Mouse (Mus musculus) heart, embryonic 11.5 days (tissue): ENCODE results near the gene Prps2. TPM values are rescaled to one million over a fixed set of nuclear protein-coding genes. Genes with fewer than 3 reads are reported as not detected.
"Not testable (repeated sequence)": the region's sequence is repeated elsewhere in the genome, so short reads cannot be mapped to it uniquely, and the experiment has no call there.

Experiments
- ATAC-seq: fragments of 200-750 bp; cut with Nextera tagmentation; replicated peaks from 2 replicates; pipeline ENCODE4 v1.8.0; 2017; ENCODE audit warnings: moderate library complexity; ENCODE audit not compliant: insufficient number of reproducible peaks, low FRiP score, low TSS enrichment
- H3K27ac ChIP-seq: fragments of 300-500 bp; sonication (generic); 2 replicates; pipeline ENCODE4 v1.5.1; 2014; ENCODE audit warnings: mild to moderate bottlenecking, low read depth, low read length
- H3K27me3 ChIP-seq: fragments of 300-500 bp; sonication (generic); 2 replicates; pipeline ENCODE4 v1.6.1; 2014; ENCODE audit warnings: mild to moderate bottlenecking, low read length, mixed read lengths; ENCODE audit not compliant: control insufficient read depth, insufficient read depth
- H3K36me3 ChIP-seq: fragments of 300-500 bp; sonication (generic); 2 replicates; pipeline ENCODE4 v1.6.1; 2014; ENCODE audit warnings: mild to moderate bottlenecking, low read length, moderate library complexity, mixed read lengths; ENCODE audit not compliant: control insufficient read depth, insufficient read depth
- H3K4me1 ChIP-seq: fragments of 300-500 bp; sonication (generic); 2 replicates; pipeline ENCODE4 v1.6.1; 2014; ENCODE audit warnings: low read length; ENCODE audit not compliant: control insufficient read depth, insufficient read depth
- H3K4me2 ChIP-seq: fragments of 300-500 bp; sonication (generic); 2 replicates; pipeline ENCODE4 v1.6.1; 2014; ENCODE audit warnings: mild to moderate bottlenecking, moderate library complexity
- H3K4me3 ChIP-seq: fragments of 300-500 bp; sonication (generic); 2 replicates; pipeline ENCODE4 v1.5.1; 2014; ENCODE audit warnings: low read depth, low read length
- H3K9ac ChIP-seq: fragments of 300-500 bp; sonication (generic); 2 replicates; pipeline ENCODE4 v1.6.1; 2014; ENCODE audit warnings: mild to moderate bottlenecking, low read depth, low read length, moderate library complexity
- H3K9me3 ChIP-seq: fragments of 300-500 bp; sonication (generic); replicated peaks from 2 replicates; pipeline ENCODE4 v1.6.1; 2016; ENCODE audit warnings: low read length; ENCODE audit not compliant: control insufficient read depth
- WGBS: fragments of 180-500 bp; shearing (Covaris S2); extraction: QIAGEN DNeasy Blood & Tissue Kit; methylation state at CpG from one replicate; pipeline ENCODE4 v1.1.7; 2014; ENCODE audit not compliant: insufficient replicate concordance; 5-methylcytosine and 5-hydroxymethylcytosine counted together
- polyA plus RNA-seq: library from polyadenylated mRNA; unstranded; fragments of >200 nt; fragmentation: Nextera tagmentation; extraction: Ambion mirVana; gene quantifications from 2 replicates; pipeline ENCODE4 v1.2.1, GENCODE M21; 2014

Prps2 gene
- polyA plus RNA-seq, 1 experiment from 2014 or later = 30.0 TPM

DNA sequence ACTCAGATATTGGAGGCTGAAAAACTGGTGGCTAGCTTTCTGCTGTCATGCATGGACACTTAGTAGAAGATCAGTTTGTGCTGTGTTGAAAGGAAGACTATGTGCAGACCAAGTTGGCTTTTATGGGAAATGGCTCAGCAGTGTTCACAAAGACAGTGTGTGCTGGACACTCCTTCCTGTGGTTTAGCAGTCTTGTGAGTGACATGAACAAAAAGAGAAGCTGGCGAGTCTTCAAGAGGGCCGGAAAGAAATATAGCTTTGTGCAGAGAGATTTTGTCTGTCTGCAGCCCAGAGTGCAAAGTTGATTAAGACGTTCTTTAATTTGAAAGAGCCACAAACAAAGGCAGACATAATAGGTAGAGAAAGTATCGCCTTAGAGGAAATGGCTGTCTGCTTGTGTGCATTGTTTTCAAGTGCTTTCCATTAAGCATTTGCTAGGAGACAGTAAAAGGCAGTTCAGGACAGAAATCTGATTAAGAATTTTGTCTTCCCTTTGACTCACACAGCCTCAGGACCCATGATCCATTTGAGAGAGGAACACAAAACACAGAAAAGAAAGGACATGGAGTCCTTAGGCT lies 63.6 kb downstream of the Prps2 start:
- WGBS = 63% methylated on average over 4 of the region's 4 CpGs
- H3K4me2 ChIP-seq = no peak overlapping the region
- H3K27ac ChIP-seq = no peak overlapping the region
- no peak overlapping the region for H3K4me3 ChIP-seq
- ATAC-seq = no peak
- H3K4me1 ChIP-seq = no peaks in the 10 kb centered on the region
- H3K27me3 ChIP-seq = no peaks in the 10 kb centered on the region
- no peaks in the 10 kb centered on the region for H3K9me3 ChIP-seq
- no peaks in the 10 kb centered on the region for H3K36me3 ChIP-seq
- H3K9ac ChIP-seq = no peak overlapping the region

GRCm38 (mm10) chrX:167315766-167316165 lies 66.8 kb downstream of the Prps2 start:
- Histone ChIP-seq H3K27me3 (no peaks in the 10 kb centered on the region; the same call in 1 of the 2 replicates), H3K9me3 (no peaks in the 10 kb centered on the region), H3K4me2 (no peak overlapping the region), H3K4me1 (no peaks in the 10 kb centered on the region), H3K36me3 (no peaks in the 10 kb centered on the region), H3K9ac (no peak overlapping the region), H3K4me3 (no peak overlapping the region), H3K27ac (no peak overlapping the region)
- no peak for ATAC-seq
- WGBS = 67% methylated on average over 5 of the region's 5 CpGs

GRCm38 (mm10) chrX:167315093-167315726 lies 67.3 kb downstream of the Prps2 start:
- no peaks in the 10 kb centered on the region for H3K4me1 ChIP-seq
- H3K9me3 ChIP-seq = no peaks in the 10 kb centered on the region
- no peak overlapping the region for H3K4me3 ChIP-seq
- WGBS = 74% methylated on average over 4 of the region's 4 CpGs
- ATAC-seq = no peak
- no peak overlapping the region for H3K4me2 ChIP-seq
- H3K36me3 ChIP-seq = no peaks in the 10 kb centered on the region
- H3K27ac ChIP-seq = no peak overlapping the region
- H3K9ac ChIP-seq = no peak overlapping the region
- no peaks in the 10 kb centered on the region; the same call in 1 of the 2 replicates for H3K27me3 ChIP-seq

DNA sequence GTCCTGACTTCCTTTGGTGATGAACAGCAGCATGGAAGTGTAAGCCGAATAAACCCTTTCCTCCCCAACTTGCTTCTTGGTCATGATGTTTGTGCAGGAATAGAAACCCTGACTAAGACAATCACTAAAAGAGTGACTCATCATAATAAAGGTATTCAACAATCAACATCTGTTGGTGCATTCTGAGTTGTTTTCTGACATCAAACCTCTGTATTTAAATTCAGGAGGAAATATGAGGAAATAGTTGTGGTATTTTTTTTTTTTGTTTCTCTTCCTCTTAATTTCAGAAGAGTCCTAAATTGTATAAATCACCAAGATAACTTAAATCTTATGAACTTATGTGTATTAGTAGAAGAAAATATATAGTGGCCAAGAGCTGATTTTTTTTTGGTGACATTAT lies 80.5 kb downstream of the Prps2 start:
- not testable (repeated sequence) for H3K4me2 ChIP-seq, H3K4me1 ChIP-seq, H3K4me3 ChIP-seq, H3K9me3 ChIP-seq, ATAC-seq, H3K36me3 ChIP-seq, H3K27me3 ChIP-seq, H3K27ac ChIP-seq, H3K9ac ChIP-seq
- 80% methylated on average over 1 of the region's 1 CpGs for WGBS

Other genes with a start within 250 kb of the Prps2 start
- 2,694 and 2,831 TPM in 2 replicates for gene Tmsb4x, start 173.4 kb downstream of the Prps2 start, polyA plus RNA-seq
- 0.06 and 0.17 TPM in 2 replicates for gene Tlr8, start 118.4 kb downstream of the Prps2 start, polyA plus RNA-seq
- gene Tlr7, start 52.2 kb downstream of the Prps2 start, polyA plus RNA-seq = 0.25 and 0.70 TPM in 2 replicates